Mouse (Mus musculus) embryonic fibroblast, embryonic 13.5 days (primary cell): ENCODE measurements around the gene Daam1.

Source experiments
- CTCF ChIP-seq: IDR thresholded peaks from 2 replicates; pipeline ENCODE4 v1.5.1; 2011; ENCODE audit warnings: mild to moderate bottlenecking, control low read depth, low read length, moderate library complexity, borderline replicate concordance; ENCODE audit not compliant: insufficient read depth
- POLR2A ChIP-seq: IDR thresholded peaks from 2 replicates; pipeline ENCODE4 v1.6.1; 2011; ENCODE audit warnings: low read depth, mild to moderate bottlenecking, control low read depth, low read length, moderate library complexity

- TF ChIP-seq CTCF: no peak
- TF ChIP-seq POLR2A: no peak
Measured at GRCm38 (mm10) chr12:71821272-71821671, 9.6 kb upstream of the Daam1 start.
